Mouse (Mus musculus) spleen, adult 12 weeks (tissue): ENCODE results near the gene Vmn1r85.

Experiments
- DNase-seq: peaks from one replicate; pipeline ENCODE4 v3.0.0; 2022; ENCODE audit warnings: low spot score

Vmn1r85 gene

GRCm38 (mm10) chr7:13037901-13038555, 56.9 kb downstream of the Vmn1r85 start, which contains the start of gene Ube2m:
TSS of gene Ube2m (minus strand) at chr7:13038275.
- DNase-seq, result peak; percentile 96

- DNase-seq, result no peak
These were observed 57.6 kb downstream of the Vmn1r85 start for GRCm38 (mm10) chr7:13037366-13037765.

DNA sequence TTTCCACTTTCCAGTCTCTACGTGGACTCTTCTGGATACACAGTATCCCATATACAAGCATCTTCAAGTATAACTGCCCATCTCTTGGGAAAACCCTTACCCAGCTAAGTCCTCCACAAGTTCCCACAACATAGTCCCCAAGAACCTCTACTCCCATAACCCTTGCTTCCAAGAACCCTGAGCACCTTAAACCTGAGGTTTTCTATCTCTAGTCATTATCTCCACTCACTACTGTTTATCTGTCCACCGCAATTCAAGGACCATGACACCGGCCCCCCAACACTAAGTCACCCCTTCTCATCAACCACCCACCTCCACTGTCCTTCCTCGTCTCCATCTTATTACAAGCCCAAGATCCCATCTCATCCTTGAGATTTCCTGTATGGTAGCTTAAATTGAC, 58.2 kb downstream of the Vmn1r85 start:
- DNase-seq, result no peak

- no peak for DNase-seq
These were observed 59.6 kb downstream of the Vmn1r85 start for GRCm38 (mm10) chr7:13035211-13035855.

DNA sequence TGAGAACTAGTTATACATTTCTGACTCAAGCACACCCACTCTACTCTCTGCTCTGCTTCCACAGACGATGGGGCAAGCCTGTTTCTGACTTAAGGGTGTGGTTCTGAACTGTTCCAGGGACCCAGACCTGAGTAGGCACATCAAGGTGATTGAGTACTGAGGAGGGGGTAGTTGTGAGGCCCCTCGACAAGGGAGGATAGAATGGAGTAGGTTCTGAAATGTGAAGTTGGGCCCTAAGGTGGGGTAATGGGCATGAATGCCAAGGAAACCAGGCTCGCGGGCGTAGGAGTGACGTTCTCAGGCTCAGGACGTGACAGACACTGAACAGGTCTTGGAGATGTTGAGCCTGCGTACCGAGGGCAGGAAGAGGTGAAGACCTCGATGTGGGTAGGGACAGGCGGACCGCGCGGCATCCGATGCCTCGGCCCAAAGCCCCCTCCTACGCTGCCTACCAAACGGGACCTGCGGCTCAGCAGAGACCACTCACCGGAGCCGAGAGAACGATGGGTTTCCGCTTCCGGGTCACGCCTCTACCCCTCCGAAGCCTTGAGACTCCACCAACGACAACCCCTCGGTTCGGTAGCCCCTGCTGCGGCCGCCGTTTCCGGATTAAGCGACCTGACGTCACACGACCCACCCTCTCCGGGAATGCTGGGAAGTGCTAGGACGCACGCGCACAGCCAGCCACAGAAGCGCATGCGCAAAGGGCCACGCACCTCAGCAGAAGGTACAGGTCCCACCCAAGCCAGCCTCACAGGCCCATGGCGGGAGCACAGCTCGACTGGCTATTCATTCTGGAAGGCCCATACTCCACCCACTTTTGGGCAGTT, 60.6 kb downstream of the Vmn1r85 start, which contains the start of gene Chmp2a:
Gene Chmp2a (minus strand): TSS at position 660 of the 830 bp plus-strand sequence.
- DNase-seq, result peak; percentile 90

DNA sequence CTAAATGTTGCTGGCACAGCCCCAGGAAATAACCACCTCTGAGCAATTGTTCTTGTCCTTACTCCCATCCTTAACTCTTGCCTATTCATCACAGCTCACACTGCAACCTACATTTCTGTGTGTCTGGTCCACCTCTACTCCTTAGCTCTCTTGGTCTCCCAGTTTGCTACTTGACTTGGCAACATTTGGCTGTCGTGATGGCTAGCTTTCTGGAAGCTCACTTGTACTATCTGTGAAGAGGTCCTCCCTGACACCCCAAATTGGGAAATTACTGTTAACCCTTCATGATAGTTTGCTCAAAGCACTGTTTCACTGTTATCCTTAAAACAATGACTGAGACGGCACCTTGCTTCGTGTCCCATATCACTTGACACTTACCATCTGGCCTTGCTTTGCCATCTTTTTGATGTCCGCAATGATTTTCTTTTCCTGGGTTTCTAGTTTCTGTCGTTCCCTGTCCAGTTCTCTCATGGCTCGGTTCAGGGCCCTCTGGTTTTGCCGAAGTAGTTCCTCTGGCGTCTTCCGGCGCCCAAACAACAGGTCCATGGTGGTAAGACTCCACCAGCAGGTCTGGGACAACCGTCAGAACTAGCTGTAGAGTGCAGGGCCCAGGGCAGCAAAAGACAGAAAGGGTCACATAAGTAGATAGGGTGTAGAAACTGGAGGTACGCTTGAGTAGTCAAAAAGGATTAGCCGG, 61.4 kb downstream of the Vmn1r85 start:
- DNase-seq, result no peak
